In genomic region chr4:40268835-40269234, GRCm38 (mm10) we compare ENCODE assay signal across 8 mouse cellular contexts. TPM values are rescaled to one million over a fixed set of nuclear protein-coding genes. Genes with fewer than 3 reads are reported as not detected.
DNase-seq lines count a peak whose midpoint lies in the region; ATAC-seq and TF ChIP-seq lines count a peak whose summit lies in the region.

No protein-coding gene starts in this region.

- no peaks in the 10 kb centered on the region for H3K27me3 ChIP-seq in kidney, embryonic 15.5 days
- H3K27me3 ChIP-seq in forebrain, embryonic 13.5 days: no peaks in the 10 kb centered on the region

- 0% methylated on average over 16 of the region's 16 CpGs for WGBS in kidney, embryonic 15.5 days
- under 1% methylated on average over 16 of the region's 16 CpGs for WGBS in forebrain, embryonic 13.5 days
- under 1% methylated on average over 16 of the region's 16 CpGs for WGBS in olfactory bulb, adult 2 months

- no peaks in the 10 kb centered on the region for H3K9me3 ChIP-seq in kidney, embryonic 15.5 days (replicated peaks)
- no peaks in the 10 kb centered on the region for H3K9me3 ChIP-seq in forebrain, embryonic 13.5 days (replicated peaks)

- peak overlapping the region; percentile 88 for H3K4me2 ChIP-seq in kidney, embryonic 15.5 days
- H3K4me2 ChIP-seq in forebrain, embryonic 13.5 days: peak overlapping the region; percentile 81

- TF ChIP-seq CTCF in olfactory bulb, adult 2 months (IDR thresholded peaks at IDR 0.05; ENCODE audit: insufficient read depth, low read depth, low read length): no peak

- ATAC-seq in kidney, embryonic 15.5 days (replicated peaks; ENCODE audit: low FRiP score): 0 out of 2 replicates have a peak, but pooled peaks have one; percentile 0
- peak; percentile 5 for ATAC-seq in forebrain, embryonic 13.5 days

- peaks cover 46% of the 10 kb centered on the region for H3K36me3 ChIP-seq in kidney, embryonic 15.5 days
- H3K36me3 ChIP-seq in forebrain, embryonic 13.5 days (ENCODE audit: poor library complexity, severe bottlenecking): peaks cover 37% of the 10 kb centered on the region

- peaks cover 29% of the 10 kb centered on the region for H3K4me1 ChIP-seq in kidney, embryonic 15.5 days
- H3K4me1 ChIP-seq in forebrain, embryonic 13.5 days: peaks cover 31% of the 10 kb centered on the region
- peaks cover 6% of the 10 kb centered on the region for H3K4me1 ChIP-seq in olfactory bulb, adult 2 months (ENCODE audit: control insufficient read depth, insufficient read depth, low read length)

- H3K9ac ChIP-seq in kidney, embryonic 15.5 days: peak overlapping the region; percentile 74
- H3K9ac ChIP-seq in forebrain, embryonic 13.5 days: peak overlapping the region; percentile 81

- DNase-seq in kidney, postnatal 36 days: no peak
- DNase-seq in R1 (ENCODE audit: low read depth, low spot score): peak; percentile 54
- peak; percentile 34 for DNase-seq in liver
- no peak for DNase-seq in embryo, embryonic 9.5 days (ENCODE audit: extremely low spot score)
- DNase-seq in layer of hippocampus, adult 11-12 months (ENCODE audit: low spot score): no peak

- no peak for TF ChIP-seq POLR2A in olfactory bulb, adult 2 months (IDR thresholded peaks at IDR 0.05; ENCODE audit: insufficient read depth, low read depth, low read length)

- peak overlapping the region; percentile 100 for H3K27ac ChIP-seq in kidney, embryonic 15.5 days
- peak overlapping the region; percentile 92 for H3K27ac ChIP-seq in forebrain, embryonic 13.5 days
- H3K27ac ChIP-seq in olfactory bulb, adult 2 months (ENCODE audit: insufficient read depth, low read depth, low read length): peak overlapping the region; percentile 3; the same call in 1 of the 2 replicates

- H3K4me3 ChIP-seq in kidney, embryonic 15.5 days (replicated peaks): peak overlapping the region; percentile 82
- H3K4me3 ChIP-seq in forebrain, embryonic 13.5 days: peak overlapping the region; percentile 71
- H3K4me3 ChIP-seq in olfactory bulb, adult 2 months (ENCODE audit: insufficient read depth, low read depth, low read length): peak overlapping the region; percentile 75

RNA-seq across cellular contexts. Expression of gene Smim27, which starts 0.5 kb away (rescaled TPM):
- polyA plus RNA-seq in kidney, embryonic 15.5 days (2015; fragmentation: Nextera tagmentation; extraction: Ambion mirVana): 40.1 and 40.4 TPM in 2 replicates
- 31.6 and 32.4 TPM in 2 replicates for polyA plus RNA-seq in forebrain, embryonic 13.5 days (2015; fragmentation: Nextera tagmentation; extraction: Ambion mirVana)
- not detected in 2 replicates for polyA plus RNA-seq in olfactory bulb, adult 2 months (2012; ENCODE audit: insufficient read depth, insufficient read length, low replicate concordance, missing spikeins)

RNA-seq across cellular contexts. Expression of gene Topors, which starts 0.8 kb away (rescaled TPM):
- polyA plus RNA-seq in kidney, embryonic 15.5 days (2015; fragmentation: Nextera tagmentation; extraction: Ambion mirVana): 46.7 and 47.7 TPM in 2 replicates
- 41.1 and 41.6 TPM in 2 replicates for polyA plus RNA-seq in forebrain, embryonic 13.5 days (2015; fragmentation: Nextera tagmentation; extraction: Ambion mirVana)
- not detected in 2 replicates for polyA plus RNA-seq in olfactory bulb, adult 2 months (2012; ENCODE audit: insufficient read depth, insufficient read length, low replicate concordance, missing spikeins)

RNA-seq across cellular contexts. Expression of gene Ndufb6, which starts 10.4 kb away (rescaled TPM):
- polyA plus RNA-seq in kidney, embryonic 15.5 days (2015; fragmentation: Nextera tagmentation; extraction: Ambion mirVana): 348 and 369 TPM in 2 replicates
- polyA plus RNA-seq in forebrain, embryonic 13.5 days (2015; fragmentation: Nextera tagmentation; extraction: Ambion mirVana): 306 and 322 TPM in 2 replicates
- polyA plus RNA-seq in olfactory bulb, adult 2 months (2012; ENCODE audit: insufficient read depth, insufficient read length, low replicate concordance, missing spikeins): not detected in 2 replicates

RNA-seq across cellular contexts. Expression of gene Ddx58, which starts 29.2 kb away (rescaled TPM):
- polyA plus RNA-seq in kidney, embryonic 15.5 days (2015; fragmentation: Nextera tagmentation; extraction: Ambion mirVana): 8.2 and 11.4 TPM in 2 replicates
- polyA plus RNA-seq in forebrain, embryonic 13.5 days (2015; fragmentation: Nextera tagmentation; extraction: Ambion mirVana): 1.5 and 2.0 TPM in 2 replicates
- not detected in 2 replicates for polyA plus RNA-seq in olfactory bulb, adult 2 months (2012; ENCODE audit: insufficient read depth, insufficient read length, low replicate concordance, missing spikeins)

Comparison
In these comparisons a context has a peak if more than half of its experiments do, and no peak if none do; other contexts are left out.
1. H3K27ac ChIP-seq: peak in every context shown above with its lines; median percentile 100 in kidney, embryonic 15.5 days; 92 in forebrain, embryonic 13.5 days; 3 in olfactory bulb, adult 2 months.
2. DNase-seq: peak in R1 (single experiment) and liver (single experiment); none in kidney, postnatal 36 days (0 of 2), embryo, embryonic 9.5 days (single experiment) and layer of hippocampus, adult 11-12 months (single experiment).
3. RNA of gene Smim27, which starts 0.5 kb away (polyA plus RNA-seq): 40.1 to 40.4 TPM in kidney, embryonic 15.5 days and 31.6 to 32.4 TPM in forebrain, embryonic 13.5 days; not detected in olfactory bulb, adult 2 months; every median in the first group is over 10 times any median in the second.
4. RNA of gene Topors, which starts 0.8 kb away (polyA plus RNA-seq): 46.7 to 47.7 TPM in kidney, embryonic 15.5 days and 41.1 to 41.6 TPM in forebrain, embryonic 13.5 days; not detected in olfactory bulb, adult 2 months; every median in the first group is over 10 times any median in the second.
5. RNA of gene Ndufb6, which starts 10.4 kb away (polyA plus RNA-seq): 348 to 369 TPM in kidney, embryonic 15.5 days and 306 to 322 TPM in forebrain, embryonic 13.5 days; not detected in olfactory bulb, adult 2 months; every median in the first group is over 100 times any median in the second.
6. Peak in every context shown above with its lines, with median percentiles within 50 percentile points of each other: H3K4me3 ChIP-seq.